Mouse (Mus musculus) MEL (cell line): ENCODE measurements around the gene Galnt6.
A peak's percentile ranks its signal among the peaks of the same experiment; 100 is the strongest.

Source experiments
- CTCF ChIP-seq, 3 experiments: IDR thresholded peaks in 2 of 3; conservative IDR thresholded peaks in 1 of 3; 2 replicates each; pipeline ENCODE4 v1.5.1; 2011 to 2012; ENCODE audit warnings: low read length in 3 of 3, low read depth in 2 of 3, mild to moderate bottlenecking in 2 of 3, improper control_type of control experiment in 1 of 3, inconsistent platforms in 1 of 3, mixed read lengths in 1 of 3, moderate library complexity in 1 of 3; ENCODE audit not compliant: control insufficient read depth in 1 of 3, insufficient read depth in 1 of 3, poor library complexity in 1 of 3, severe bottlenecking in 1 of 3
- EP300 ChIP-seq, 2 experiments: IDR thresholded peaks; 2 replicates each; pipeline ENCODE4 v1.6.1; 2011; ENCODE audit warnings: improper control_type of control experiment in 2 of 2, low read length in 2 of 2, low read depth in 1 of 2, mild to moderate bottlenecking in 1 of 2
- GATA1 ChIP-seq: IDR thresholded peaks from 2 replicates; pipeline ENCODE4 v1.6.1; 2011; ENCODE audit warnings: low read depth, low read length, improper control_type of control experiment
- POLR2A ChIP-seq, 2 experiments: IDR thresholded peaks; 2 replicates each; pipeline ENCODE4 v1.6.1; 2011 to 2012; ENCODE audit warnings: low read length in 2 of 2, mild to moderate bottlenecking in 2 of 2, control low read depth in 1 of 2, improper control_type of control experiment in 1 of 2, low read depth in 1 of 2, moderate library complexity in 1 of 2; ENCODE audit not compliant: control insufficient read depth in 1 of 2, insufficient read depth in 1 of 2, poor library complexity in 1 of 2
- ZNF384 ChIP-seq: IDR thresholded peaks from 2 replicates; pipeline ENCODE4 v1.6.1; 2012; ENCODE audit warnings: low read depth, mild to moderate bottlenecking, inconsistent platforms, low read length, improper control_type of control experiment

GRCm38 (mm10) chr15:100755881-100756624 is 26.9 kb upstream of the Galnt6 start:
- TF ChIP-seq CTCF (IDR thresholded peaks at IDR 0.05 in 2 of 3, conservative IDR thresholded peaks at IDR 0.05 in 1 of 3; ENCODE audit: control insufficient read depth in 1 of 3, insufficient read depth in 1 of 3, low read depth in 2 of 3, low read length in 3 of 3, poor library complexity in 1 of 3, severe bottlenecking in 1 of 3) = 0 out of 6 replicates have a peak, but pooled peaks of 1 of the 3 experiments have one; percentile 2
- no peak for TF ChIP-seq GATA1
- no peak for TF ChIP-seq POLR2A (IDR thresholded peaks at IDR 0.05; ENCODE audit: control insufficient read depth in 1 of 2, insufficient read depth in 1 of 2, low read depth in 1 of 2, low read length in 2 of 2, poor library complexity in 1 of 2)
- TF ChIP-seq ZNF384 = no peak
- no peak for TF ChIP-seq EP300 (IDR thresholded peaks at IDR 0.05; ENCODE audit: low read depth in 1 of 2, low read length in 2 of 2)
